Mouse (Mus musculus): ENCODE measurements at regions not wholly inside any gene's neighbourhood (a gene's known extent, or its start where the extent isn't known, plus 50 kb on each side); places are given as distances from the start of the nearest gene placed in this dataset.
"Not testable (repeated sequence)": the region's sequence is repeated elsewhere in the genome, so short reads cannot be mapped to it uniquely, and the experiment has no call there.

GRCm38 (mm10) chr14:104827404-104827803, 305.0 kb upstream of the Rnf219 start:
- DNase-seq (ENCODE audit: low spot score): no peak

DNA sequence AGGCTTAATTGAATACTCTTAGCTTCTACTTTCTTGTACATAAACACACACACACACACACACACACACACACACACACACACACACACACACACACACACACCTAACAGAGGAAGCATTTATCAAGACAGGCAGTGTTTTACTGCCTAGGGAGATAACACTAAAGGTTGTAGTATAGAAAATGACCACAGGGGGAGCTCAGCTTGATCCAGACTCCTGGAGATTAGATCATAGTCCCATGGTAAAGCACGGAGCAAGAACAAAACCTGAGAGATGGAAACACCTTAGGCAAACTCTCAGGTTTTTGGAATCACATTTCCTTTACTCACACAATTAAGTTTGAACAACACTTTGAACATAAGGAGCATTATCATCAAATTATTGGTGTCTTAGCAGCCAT, 302.5 kb upstream of the Rnf219 start:
- DNase-seq (ENCODE audit: low spot score): no peak

- DNase-seq (ENCODE audit: low spot score): no peak
Observed at GRCm38 (mm10) chr14:104824224-104824623, 301.8 kb upstream of the Rnf219 start.

- no peak for DNase-seq (ENCODE audit: low spot score)
Observed at GRCm38 (mm10) chr14:104821903-104822573, 299.6 kb upstream of the Rnf219 start.

GRCm38 (mm10) chr14:104819106-104819505, 296.7 kb upstream of the Rnf219 start:
- DNase-seq (ENCODE audit: low spot score): no peak

DNA sequence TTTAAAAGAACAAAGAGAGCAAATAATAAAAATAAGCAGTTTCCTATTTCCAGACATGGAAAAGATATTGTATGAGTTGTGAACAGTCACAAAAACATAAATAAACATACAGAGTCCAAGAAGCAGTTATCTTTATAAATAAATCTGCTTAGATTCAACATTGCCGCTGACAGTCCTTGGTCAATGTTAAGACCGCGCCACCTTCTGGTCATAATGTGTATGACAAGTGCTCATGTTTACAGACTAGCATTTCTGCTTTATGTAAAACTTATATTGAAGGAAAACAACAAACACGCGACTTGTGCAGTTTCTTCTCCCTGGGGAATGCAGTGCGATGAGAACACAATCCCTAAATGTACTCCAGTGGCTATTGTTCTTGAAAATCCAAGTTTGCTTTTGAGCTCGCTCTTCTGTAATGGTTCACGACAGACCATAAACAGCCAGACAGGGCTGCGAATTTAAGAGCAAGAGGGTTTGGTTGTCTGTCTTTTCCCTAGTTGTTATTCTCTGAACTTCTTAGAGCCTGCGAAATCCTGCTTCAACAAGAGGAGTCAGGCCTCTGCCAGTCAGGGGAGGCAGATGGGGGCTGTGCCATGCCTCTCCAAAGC, 291.6 kb upstream of the Rnf219 start:
- DNase-seq (ENCODE audit: low spot score): peak; percentile 53

DNA sequence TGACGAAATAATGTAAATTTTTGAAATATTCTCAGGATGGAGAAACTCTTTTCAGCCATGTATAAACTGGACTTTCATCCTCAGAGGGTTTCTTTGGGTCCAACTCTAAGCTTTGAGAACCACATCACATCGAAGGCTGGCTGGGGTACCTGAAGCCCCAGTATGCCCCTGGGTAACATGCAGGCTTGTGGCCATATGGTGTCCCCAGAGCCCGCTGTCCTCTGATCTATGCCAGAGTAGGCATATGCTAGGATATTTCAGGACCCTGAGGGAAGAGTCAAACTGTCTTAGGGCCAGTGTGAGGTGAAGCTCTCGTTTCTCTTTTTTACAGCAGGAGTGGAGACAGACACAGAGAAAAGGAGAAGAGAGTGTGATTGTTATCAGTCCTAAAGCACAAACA, 289.6 kb upstream of the Rnf219 start:
- DNase-seq (ENCODE audit: low spot score): no peak

GRCm38 (mm10) chr14:104805332-104805731, 282.9 kb upstream of the Rnf219 start:
- DNase-seq (ENCODE audit: low spot score): no peak

DNA sequence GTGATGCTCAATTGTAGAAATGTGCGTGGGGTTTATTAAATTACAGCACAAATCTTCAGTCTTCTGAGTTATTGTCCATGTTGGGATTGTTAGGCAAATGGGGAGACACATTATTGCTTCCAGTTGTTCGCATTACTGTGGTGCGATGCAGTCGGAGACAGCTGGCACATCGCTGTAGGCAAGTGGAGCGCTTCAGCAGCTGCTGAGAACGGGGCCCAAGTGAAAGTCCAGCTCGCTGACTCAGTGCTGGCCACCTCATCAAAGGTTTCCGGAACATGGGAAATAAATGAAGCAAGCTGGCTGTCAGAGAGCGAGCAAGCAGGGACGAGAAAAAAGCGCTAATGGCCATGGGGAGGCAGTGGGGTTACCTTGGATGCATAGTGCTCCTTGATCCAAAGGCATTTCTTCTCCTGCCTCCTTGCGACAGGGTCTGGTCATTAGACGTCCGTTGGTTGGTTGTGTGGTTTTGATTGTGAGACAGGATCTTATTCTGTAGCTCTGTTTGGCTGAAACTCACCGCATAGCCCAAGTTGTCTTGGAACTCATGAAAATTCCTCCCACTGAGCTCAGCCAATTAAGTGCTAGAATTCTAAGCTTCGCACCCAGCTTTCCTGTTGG, 274.0 kb upstream of the Rnf219 start:
- no peak for DNase-seq (ENCODE audit: low spot score)

- DNase-seq (ENCODE audit: low spot score): no peak
Observed at GRCm38 (mm10) chr14:104789346-104789745, 266.9 kb upstream of the Rnf219 start.

- DNase-seq (ENCODE audit: low spot score): no peak
Observed at GRCm38 (mm10) chr14:104785066-104785465, 262.6 kb upstream of the Rnf219 start.

GRCm38 (mm10) chr14:104769938-104770337, 247.5 kb upstream of the Rnf219 start:
- no peak for DNase-seq (ENCODE audit: low spot score)

GRCm38 (mm10) chr14:104734213-104734612, 211.8 kb upstream of the Rnf219 start:
- DNase-seq (ENCODE audit: low spot score): no peak

- DNase-seq (ENCODE audit: low spot score): no peak
Observed at GRCm38 (mm10) chr14:104732036-104732435, 209.6 kb upstream of the Rnf219 start.

- DNase-seq (ENCODE audit: low spot score): no peak
Observed at GRCm38 (mm10) chr14:104731319-104731995, 209.0 kb upstream of the Rnf219 start.

GRCm38 (mm10) chr14:104715651-104716050, 193.2 kb upstream of the Rnf219 start:
- not testable (repeated sequence) for DNase-seq (ENCODE audit: low spot score)

DNA sequence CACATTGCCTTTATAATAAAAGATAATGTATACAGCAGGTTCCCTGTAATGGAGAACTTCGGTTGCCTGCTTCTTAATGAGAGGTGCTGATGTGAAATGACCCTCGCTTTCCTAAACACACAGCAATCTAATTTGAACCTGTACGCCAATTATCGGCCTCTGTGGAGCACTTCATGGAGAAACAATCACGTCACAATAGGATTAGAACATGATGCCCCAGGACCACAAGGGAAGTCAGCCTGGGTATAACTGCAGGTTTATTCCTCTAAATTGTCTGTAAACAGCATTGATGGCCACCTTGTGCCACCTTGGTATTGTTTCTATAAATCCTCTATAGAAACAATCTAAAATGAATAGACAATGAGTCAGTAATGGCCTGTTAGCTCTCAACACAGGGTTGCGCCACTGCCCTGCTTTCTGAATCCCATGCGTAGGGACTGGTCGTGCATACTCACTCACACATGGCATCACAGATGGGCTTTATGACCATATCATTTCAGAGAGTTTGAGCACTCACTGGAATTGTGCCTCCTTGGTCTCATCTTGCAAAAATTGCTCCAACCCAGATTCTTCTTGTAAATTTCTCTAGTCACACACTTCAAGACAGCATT, 179.9 kb upstream of the Rnf219 start:
- no peak for DNase-seq (ENCODE audit: low spot score)

DNA sequence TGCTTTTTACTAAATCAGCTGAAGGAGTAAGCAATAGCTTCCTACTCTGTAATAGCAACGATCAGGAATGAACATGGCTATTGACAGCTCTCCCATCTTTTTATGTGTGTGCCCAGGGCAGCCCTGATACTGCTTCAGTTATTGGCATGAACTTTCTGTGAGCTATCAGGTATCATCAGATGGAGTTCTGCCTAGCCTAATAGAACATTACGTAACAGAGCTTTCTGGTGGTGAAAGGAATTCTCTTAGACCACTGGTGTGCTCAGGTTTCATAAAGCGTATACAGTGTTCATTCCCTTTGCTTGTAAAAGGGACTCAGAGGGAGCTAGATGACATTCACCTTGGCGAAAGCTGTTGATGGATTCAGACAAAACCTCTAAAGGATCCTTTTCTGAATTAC, 176.5 kb upstream of the Rnf219 start:
- DNase-seq (ENCODE audit: low spot score): no peak

DNA sequence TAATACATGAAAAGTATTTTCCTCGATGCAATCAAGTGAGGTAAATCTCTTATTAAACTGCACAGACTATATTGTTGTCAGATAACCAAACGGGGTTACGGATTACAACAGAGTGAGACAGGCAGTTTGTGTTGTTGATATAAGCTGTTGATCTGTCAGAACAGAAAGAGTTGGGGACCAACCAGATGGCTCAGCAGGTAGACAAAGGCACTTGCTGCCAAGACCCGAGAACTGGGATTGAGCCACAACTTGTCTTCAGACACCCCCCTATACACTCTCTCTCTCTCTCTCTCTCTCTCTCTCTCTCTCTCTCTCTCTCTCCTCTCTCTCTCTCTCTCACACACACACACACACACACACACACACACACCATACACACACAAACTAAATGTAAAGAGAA, 172.7 kb upstream of the Rnf219 start:
- no peak for DNase-seq (ENCODE audit: low spot score)

GRCm38 (mm10) chr14:104694174-104694803, 171.8 kb upstream of the Rnf219 start:
- DNase-seq (ENCODE audit: low spot score): no peak

GRCm38 (mm10) chr14:104692616-104693015, 170.2 kb upstream of the Rnf219 start:
- no peak for DNase-seq (ENCODE audit: low spot score)
